Mouse (Mus musculus) C2C12 (cell line): ENCODE results near the gene Slc23a3.

ENCODE experiments used
- CTCF ChIP-seq: IDR thresholded peaks from one replicate; pipeline ENCODE4 v1.5.1; 2011; ENCODE audit not compliant: control insufficient read depth, insufficient read depth, insufficient read length
- MYOD1 ChIP-seq: IDR thresholded peaks from one replicate; pipeline ENCODE4 v1.6.1; 2011; ENCODE audit warnings: low read depth; ENCODE audit not compliant: control insufficient read depth, insufficient read length
- USF1 ChIP-seq: IDR thresholded peaks from one replicate; pipeline ENCODE4 v1.6.1; 2011; ENCODE audit warnings: low read depth, mild to moderate bottlenecking, control low read depth, moderate library complexity

DNA sequence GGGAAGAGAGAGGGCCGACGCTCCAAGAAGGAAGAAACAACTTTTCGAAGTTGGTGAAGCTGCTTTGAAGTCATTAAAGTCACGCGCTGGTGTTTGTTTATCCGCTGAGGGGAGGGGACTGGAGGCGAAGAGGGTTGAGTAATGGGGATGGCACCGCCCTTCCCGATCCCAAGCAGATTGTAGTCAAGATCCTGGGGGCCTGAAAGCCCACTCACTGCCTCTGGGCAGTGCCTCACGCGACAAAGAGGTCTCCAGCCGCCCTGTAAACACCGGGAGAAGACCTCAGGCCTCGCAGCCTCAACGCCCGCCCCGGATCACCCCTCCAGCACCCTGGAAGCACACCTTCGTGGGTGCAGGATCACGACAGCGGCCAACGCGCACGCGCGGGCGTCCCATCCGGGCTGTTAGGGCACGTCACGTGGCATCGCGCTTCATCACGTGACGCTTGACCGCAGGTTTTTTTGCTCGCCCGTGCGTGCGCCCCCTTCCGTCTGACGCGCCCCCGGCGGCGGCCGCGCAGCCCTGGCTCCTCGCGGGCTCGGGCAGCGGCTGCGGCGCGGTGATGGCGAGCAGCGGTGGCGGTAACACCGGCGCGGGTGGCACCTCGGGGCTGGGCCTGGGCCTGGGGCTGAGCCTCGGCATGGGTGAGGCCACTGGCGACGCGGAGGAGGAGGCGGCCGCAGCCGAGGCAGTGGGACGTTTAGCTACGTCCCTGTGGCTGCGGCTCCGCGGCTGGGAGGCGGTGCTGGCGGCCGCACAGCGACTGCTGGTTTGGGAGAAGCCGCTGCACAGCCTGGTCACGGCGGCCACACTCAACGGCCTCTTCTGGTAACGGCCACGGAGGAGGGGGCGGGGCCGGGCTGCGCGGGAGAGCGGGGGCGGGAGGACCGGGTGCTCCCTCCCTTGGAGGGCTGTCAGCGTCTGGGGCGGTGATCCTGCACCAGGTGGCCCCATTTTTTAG is 8.9 kb upstream of the Slc23a3 start, which contains the start of the genes Cnppd1 and Retreg2:
- TF ChIP-seq CTCF (peak; percentile 95), MYOD1 (no peak), USF1 (peak; percentile 99)
